Mouse (Mus musculus): Measurements from ENCODE around the gene Fbxl17. TPM values are rescaled to one million over a fixed set of nuclear protein-coding genes. Genes with fewer than 3 reads are reported as not detected.

The Fbxl17 gene
- polyA plus RNA-seq, 1 experiment from 2014 or later: 29.0 TPM

DNA sequence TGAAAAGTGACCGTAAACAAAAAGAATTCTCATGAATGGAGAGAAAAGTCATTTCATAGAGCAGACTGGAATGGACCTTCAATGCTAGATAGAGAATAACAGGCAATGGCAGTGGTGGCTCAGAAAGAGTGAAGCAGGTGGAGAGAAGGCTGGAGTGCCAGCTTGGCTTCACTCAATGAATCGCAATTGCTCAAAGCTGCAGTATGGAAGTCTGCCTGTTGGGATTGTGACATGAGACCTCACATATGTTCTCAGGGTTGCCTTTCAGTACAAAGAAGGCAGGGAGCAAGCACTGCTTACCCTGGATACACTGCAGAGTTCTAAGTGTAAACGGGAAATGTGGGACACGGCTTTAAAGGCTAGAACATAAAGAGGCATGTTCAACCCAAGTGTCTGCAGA lies 211.0 kb downstream of the Fbxl17 start:
- no peaks in the 10 kb centered on the region for H3K27me3 ChIP-seq
- no peak overlapping the region for H3K27ac ChIP-seq
- no peak overlapping the region for H3K4me2 ChIP-seq (replicated peaks)
- ATAC-seq: no peak
- H3K4me3 ChIP-seq (replicated peaks): no peak overlapping the region
- peaks cover 21% of the 10 kb centered on the region for H3K4me1 ChIP-seq (replicated peaks)
- no peaks in the 10 kb centered on the region for H3K36me3 ChIP-seq
- WGBS: 92% methylated on average over 4 of the region's 4 CpGs
- H3K9ac ChIP-seq (replicated peaks): no peak overlapping the region
- H3K9me3 ChIP-seq: no peaks in the 10 kb centered on the region

DNA sequence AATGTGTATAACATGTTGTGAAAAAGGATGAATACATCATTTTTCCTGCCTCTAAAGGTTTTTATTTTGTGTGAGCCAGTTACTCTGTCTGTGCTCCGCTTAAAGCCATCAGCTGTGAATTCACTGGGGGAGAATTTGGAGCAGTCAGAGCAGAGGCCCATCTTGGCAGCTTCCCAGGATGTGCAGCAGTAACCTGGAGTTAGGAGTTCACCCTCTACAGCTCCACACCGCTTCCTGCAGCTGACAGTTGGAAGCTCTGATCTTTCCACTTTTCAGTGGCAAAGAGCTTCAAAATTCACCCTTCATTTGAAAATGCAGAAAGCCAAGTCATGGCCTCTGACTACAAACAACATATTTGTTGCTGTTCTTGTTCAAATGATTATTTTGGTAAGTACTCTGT lies 212.4 kb downstream of the Fbxl17 start:
- Histone ChIP-seq H3K4me2 (replicated peaks) (no peak overlapping the region), H3K27ac (no peak overlapping the region), H3K4me3 (replicated peaks) (no peak overlapping the region), H3K9ac (replicated peaks) (no peak overlapping the region), H3K27me3 (no peaks in the 10 kb centered on the region), H3K4me1 (replicated peaks) (peaks cover 20% of the 10 kb centered on the region), H3K36me3 (no peaks in the 10 kb centered on the region), H3K9me3 (no peaks in the 10 kb centered on the region)
- 60% methylated on average over 2 of the region's 2 CpGs for WGBS
- no peak for ATAC-seq

DNA sequence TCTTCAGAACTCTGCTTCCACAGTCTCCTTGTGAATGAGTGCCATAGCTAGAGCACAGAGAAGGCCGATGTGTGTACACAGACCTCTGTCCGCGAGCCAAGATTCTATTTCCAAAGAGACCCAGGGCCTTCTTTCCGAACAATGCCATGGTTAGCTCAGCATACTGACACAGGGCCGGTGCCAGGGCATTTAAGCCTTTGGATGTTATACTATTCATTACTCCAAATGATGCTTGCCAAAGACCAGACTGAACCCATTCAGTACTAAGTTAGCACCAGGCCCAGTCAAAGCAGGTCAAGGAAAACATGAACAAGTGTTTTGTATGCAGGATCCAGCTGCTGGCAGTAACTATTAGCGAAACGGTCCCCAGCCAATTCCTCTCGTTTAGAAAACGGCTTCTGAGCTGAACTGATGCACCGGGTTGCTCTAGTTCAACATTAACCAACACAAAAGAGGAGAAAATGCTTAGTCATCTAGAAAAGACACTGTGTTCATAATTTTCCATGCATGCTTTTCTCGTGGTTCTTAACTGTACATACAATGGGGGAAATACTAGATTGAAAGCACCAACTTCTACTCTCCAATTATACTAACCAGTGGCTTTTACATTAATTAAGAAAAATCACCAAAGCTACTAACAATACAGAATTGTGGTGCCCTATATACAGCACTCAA lies 214.4 kb downstream of the Fbxl17 start:
- ATAC-seq: peak; percentile 92
- Histone ChIP-seq H3K4me2 (replicated peaks) (no peak overlapping the region), H3K9ac (replicated peaks) (no peak overlapping the region), H3K36me3 (no peaks in the 10 kb centered on the region), H3K4me3 (replicated peaks) (no peak overlapping the region), H3K9me3 (no peaks in the 10 kb centered on the region), H3K27me3 (no peaks in the 10 kb centered on the region), H3K4me1 (replicated peaks) (peaks cover 20% of the 10 kb centered on the region), H3K27ac (peak overlapping the region; percentile 4; the same call in 1 of the 2 replicates)
- 47% methylated on average over 11 of the region's 11 CpGs for WGBS

DNA sequence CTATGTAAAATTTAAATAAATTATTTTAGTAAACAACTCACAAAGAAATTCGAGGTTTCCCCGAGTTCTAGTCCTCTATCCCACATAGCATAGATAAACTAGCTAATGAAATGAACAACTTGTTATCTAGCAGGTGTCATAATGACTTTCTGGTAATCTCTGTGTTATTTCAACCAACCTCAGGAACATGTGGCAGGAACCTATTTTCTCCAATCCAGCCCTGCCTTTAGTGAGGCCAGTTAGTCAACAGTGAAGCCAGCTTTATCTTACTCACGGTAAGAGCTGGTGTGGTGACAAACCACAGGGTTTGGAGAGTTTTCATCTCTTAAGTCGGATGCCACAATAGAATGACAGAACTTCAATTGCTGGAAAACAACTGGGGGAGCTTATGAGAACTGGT lies 215.7 kb downstream of the Fbxl17 start:
- H3K27ac ChIP-seq: no peak overlapping the region
- no peaks in the 10 kb centered on the region for H3K36me3 ChIP-seq
- H3K4me1 ChIP-seq (replicated peaks): peaks cover 20% of the 10 kb centered on the region
- no peak for ATAC-seq
- H3K27me3 ChIP-seq: no peaks in the 10 kb centered on the region
- 86% methylated on average over 4 of the region's 4 CpGs for WGBS
- no peak overlapping the region for H3K4me3 ChIP-seq (replicated peaks)
- no peak overlapping the region for H3K9ac ChIP-seq (replicated peaks)
- H3K9me3 ChIP-seq: no peaks in the 10 kb centered on the region
- no peak overlapping the region for H3K4me2 ChIP-seq (replicated peaks)

DNA sequence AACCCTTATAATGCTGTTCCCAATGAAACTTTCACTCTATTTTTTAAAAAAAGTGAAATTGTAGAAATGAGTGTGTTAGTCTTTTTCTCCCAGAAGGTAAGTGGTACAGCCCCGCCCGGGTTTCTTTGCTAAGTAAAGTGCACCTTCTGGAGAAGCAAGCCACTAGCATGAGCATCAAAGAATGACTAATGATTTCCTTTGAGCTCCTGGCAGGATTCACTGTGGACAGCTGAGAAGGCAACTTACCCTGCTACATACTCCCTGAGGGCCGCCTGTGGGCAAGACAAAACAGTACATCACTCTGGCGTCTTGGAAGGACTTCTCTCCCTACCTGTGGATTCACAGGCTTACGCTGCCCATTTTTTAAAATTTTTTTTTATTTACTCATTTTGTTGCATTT lies 217.8 kb downstream of the Fbxl17 start:
- Histone ChIP-seq H3K9ac (replicated peaks) (no peak overlapping the region), H3K9me3 (no peaks in the 10 kb centered on the region), H3K27ac (no peak overlapping the region), H3K27me3 (no peaks in the 10 kb centered on the region), H3K4me2 (replicated peaks) (no peak overlapping the region), H3K36me3 (no peaks in the 10 kb centered on the region), H3K4me3 (replicated peaks) (no peak overlapping the region), H3K4me1 (replicated peaks) (peaks cover 16% of the 10 kb centered on the region)
- ATAC-seq: no peak
- 85% methylated on average over 5 of the region's 5 CpGs for WGBS

DNA sequence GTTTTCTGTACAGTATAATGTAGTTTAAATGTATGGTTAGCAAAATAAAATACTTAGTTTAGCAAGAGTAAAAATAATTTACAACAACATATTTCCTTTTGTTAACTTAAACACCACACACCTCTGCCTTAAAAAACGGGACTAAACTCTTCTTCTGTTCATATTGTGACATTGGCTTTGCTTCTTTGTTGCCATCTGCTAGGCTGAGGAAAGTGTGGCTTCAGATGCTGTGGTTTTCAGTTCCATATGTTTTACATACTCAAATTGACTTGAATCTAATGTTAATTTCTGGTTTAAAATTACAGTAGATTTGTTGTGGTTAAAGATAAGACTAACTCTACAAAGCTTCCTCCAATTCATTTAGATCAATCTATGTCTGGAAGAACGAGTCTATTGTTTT lies 218.8 kb downstream of the Fbxl17 start:
- Histone ChIP-seq H3K27ac (no peak overlapping the region), H3K4me3 (replicated peaks) (no peak overlapping the region), H3K36me3 (no peaks in the 10 kb centered on the region), H3K9me3 (no peaks in the 10 kb centered on the region), H3K27me3 (no peaks in the 10 kb centered on the region), H3K4me2 (replicated peaks) (no peak overlapping the region), H3K9ac (replicated peaks) (no peak overlapping the region), H3K4me1 (replicated peaks) (peaks cover 13% of the 10 kb centered on the region)
- ATAC-seq: no peak
- WGBS: 84% methylated on average over 2 of the region's 2 CpGs

DNA sequence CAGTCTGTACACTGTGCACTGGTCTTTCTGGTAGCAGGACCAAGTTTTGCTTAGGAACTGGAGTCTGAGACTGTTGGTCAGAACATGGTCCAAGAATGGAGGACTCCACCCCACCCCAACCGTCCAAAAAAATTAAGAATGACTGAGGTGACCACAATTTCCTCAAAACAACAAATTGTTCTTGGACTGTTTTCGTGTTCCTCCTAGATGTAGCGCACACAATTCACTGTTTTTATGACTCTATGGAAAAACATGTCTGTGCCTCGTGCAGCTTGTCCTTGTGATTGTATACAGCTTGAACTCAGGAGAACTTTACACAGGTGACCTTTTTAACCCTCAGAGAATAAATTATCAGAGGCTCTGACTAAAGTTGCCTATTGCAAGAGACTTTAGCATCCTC lies 220.7 kb downstream of the Fbxl17 start:
- no peak for ATAC-seq
- Histone ChIP-seq H3K36me3 (no peaks in the 10 kb centered on the region), H3K27me3 (no peaks in the 10 kb centered on the region), H3K9me3 (no peaks in the 10 kb centered on the region), H3K4me3 (replicated peaks) (no peak overlapping the region), H3K27ac (no peak overlapping the region), H3K9ac (replicated peaks) (no peak overlapping the region), H3K4me1 (replicated peaks) (no peaks in the 10 kb centered on the region; the same call in 1 of the 2 replicates), H3K4me2 (replicated peaks) (no peak overlapping the region)
- 78% methylated on average over 4 of the region's 4 CpGs for WGBS

DNA sequence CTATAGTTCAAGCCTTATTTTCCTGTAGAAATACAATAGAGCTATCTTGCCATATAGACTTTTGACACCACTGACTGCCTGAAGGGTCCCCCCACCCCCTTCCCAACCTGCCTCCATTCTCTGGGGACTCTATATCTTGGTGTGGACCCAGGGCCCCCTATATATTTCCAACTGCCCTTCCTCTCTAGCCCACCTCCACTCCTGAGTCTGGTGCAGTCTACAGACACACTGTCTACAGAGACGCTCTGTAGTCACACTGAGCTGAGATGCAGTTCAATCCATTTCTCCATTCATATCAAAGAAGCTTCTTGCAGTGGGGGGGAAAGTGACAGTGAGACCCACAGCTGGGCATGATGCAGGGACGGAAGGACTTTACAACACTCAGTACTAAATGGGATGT lies 226.5 kb downstream of the Fbxl17 start:
- H3K4me3 ChIP-seq (replicated peaks): no peak overlapping the region
- no peak overlapping the region for H3K4me2 ChIP-seq (replicated peaks)
- no peak overlapping the region for H3K9ac ChIP-seq (replicated peaks)
- H3K36me3 ChIP-seq: no peaks in the 10 kb centered on the region
- 89% methylated on average over 2 of the region's 2 CpGs for WGBS
- no peak for ATAC-seq
- H3K27me3 ChIP-seq: no peaks in the 10 kb centered on the region
- H3K27ac ChIP-seq: no peak overlapping the region
- H3K9me3 ChIP-seq: no peaks in the 10 kb centered on the region
- peaks cover 6% of the 10 kb centered on the region; the same call in 1 of the 2 replicates for H3K4me1 ChIP-seq (replicated peaks)

DNA sequence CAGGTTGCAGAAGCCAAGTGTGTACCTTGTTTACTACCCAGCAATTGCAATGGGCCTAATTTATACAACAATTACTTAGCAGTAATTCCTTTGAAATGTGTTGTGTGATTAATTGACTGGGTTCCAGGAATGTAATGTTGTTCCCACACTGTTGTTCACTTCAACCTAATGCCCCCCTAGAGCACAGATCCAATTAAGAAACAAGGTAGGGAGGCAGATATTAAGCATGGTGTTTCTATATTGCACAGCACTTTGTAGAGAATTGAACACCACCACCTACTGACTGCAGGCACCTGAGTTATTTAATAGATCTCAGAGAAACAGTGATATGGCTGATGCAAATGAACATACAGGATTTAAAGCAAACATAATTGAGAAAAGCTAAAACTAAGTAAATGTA lies 226.9 kb downstream of the Fbxl17 start:
- Histone ChIP-seq H3K36me3 (no peaks in the 10 kb centered on the region), H3K27me3 (no peaks in the 10 kb centered on the region), H3K4me2 (replicated peaks) (no peak overlapping the region), H3K9me3 (no peaks in the 10 kb centered on the region), H3K4me1 (replicated peaks) (peaks cover 6% of the 10 kb centered on the region; the same call in 1 of the 2 replicates), H3K27ac (no peak overlapping the region), H3K4me3 (replicated peaks) (no peak overlapping the region), H3K9ac (replicated peaks) (no peak overlapping the region)
- ATAC-seq: no peak

DNA sequence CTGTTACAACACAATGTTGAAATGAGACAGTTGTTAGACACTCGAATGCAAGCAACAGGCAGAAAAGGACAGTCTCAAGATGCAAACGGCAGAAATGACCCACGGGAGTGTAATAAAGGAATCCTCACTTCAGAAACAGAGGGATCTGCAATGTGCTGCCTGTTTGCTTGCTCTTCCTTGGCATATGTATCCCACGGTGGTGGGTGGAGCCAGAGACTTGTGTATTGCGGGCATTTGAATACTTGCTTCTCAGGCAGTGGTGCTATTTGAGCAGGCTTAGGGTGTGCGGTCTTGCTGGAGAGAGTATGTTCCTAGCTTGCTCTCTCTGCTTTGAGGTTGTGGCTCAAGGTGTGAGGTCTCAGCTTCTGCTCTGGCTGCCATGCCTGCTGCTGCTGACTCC lies 228.8 kb downstream of the Fbxl17 start:
- H3K27ac ChIP-seq: no peak overlapping the region
- H3K9ac ChIP-seq (replicated peaks): no peak overlapping the region
- no peaks in the 10 kb centered on the region for H3K27me3 ChIP-seq
- no peak overlapping the region for H3K4me2 ChIP-seq (replicated peaks)
- peaks cover 6% of the 10 kb centered on the region; the same call in 1 of the 2 replicates for H3K4me1 ChIP-seq (replicated peaks)
- H3K36me3 ChIP-seq: no peaks in the 10 kb centered on the region
- WGBS: 74% methylated on average over 6 of the region's 6 CpGs
- no peak for ATAC-seq
- H3K9me3 ChIP-seq: no peaks in the 10 kb centered on the region
- no peak overlapping the region for H3K4me3 ChIP-seq (replicated peaks)

DNA sequence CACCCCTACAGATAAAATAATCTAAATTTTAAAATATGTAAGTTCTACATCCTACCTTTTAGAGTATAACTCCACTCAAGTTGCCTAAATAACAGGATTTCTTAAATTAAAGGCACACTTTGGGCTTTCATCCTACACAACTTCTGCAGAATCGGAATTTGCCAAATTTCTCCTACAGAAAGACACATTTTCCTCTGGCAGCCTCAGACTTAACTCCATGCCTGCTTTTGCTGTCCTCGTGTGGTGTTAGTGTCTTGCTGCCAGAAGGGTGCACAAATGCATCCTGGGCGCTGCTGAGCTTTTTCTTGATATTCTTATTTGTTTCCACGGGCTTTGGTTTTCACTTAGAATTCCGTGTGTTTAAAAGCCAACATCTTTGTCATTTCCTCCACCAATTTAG lies 229.3 kb downstream of the Fbxl17 start:
- 86% methylated on average over 5 of the region's 5 CpGs for WGBS
- Histone ChIP-seq H3K4me1 (replicated peaks) (peaks cover 6% of the 10 kb centered on the region; the same call in 1 of the 2 replicates), H3K4me2 (replicated peaks) (no peak overlapping the region), H3K36me3 (no peaks in the 10 kb centered on the region), H3K27ac (no peak overlapping the region), H3K9me3 (no peaks in the 10 kb centered on the region), H3K9ac (replicated peaks) (no peak overlapping the region), H3K4me3 (replicated peaks) (no peak overlapping the region), H3K27me3 (no peaks in the 10 kb centered on the region)
- ATAC-seq: no peak

DNA sequence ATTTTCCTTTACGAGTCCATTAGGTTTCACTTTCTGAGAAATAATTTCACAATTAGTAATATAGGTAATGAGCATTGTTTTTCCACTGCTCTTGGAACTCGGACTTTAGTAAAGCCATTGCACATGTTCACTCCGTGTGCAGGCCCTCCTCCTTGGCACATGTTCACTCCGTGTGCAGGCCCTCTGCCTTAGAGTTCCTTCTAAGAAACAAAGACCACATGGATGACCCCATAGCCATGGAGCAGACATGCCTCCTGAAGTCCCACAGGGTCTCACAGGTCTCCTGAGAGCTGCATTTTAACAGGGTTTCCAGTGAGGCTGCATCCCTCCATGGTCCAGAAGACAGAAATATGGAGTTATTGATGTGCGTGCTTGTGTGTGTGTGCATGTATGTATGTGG lies 237.1 kb downstream of the Fbxl17 start:
- Histone ChIP-seq H3K4me1 (replicated peaks) (peaks cover 3% of the 10 kb centered on the region; the same call in 1 of the 2 replicates), H3K36me3 (no peaks in the 10 kb centered on the region), H3K4me2 (replicated peaks) (no peak overlapping the region), H3K9ac (replicated peaks) (no peak overlapping the region), H3K27me3 (no peaks in the 10 kb centered on the region), H3K27ac (no peak overlapping the region), H3K4me3 (replicated peaks) (no peak overlapping the region), H3K9me3 (no peaks in the 10 kb centered on the region)
- WGBS: 92% methylated on average over 5 of the region's 5 CpGs
- no peak for ATAC-seq

DNA sequence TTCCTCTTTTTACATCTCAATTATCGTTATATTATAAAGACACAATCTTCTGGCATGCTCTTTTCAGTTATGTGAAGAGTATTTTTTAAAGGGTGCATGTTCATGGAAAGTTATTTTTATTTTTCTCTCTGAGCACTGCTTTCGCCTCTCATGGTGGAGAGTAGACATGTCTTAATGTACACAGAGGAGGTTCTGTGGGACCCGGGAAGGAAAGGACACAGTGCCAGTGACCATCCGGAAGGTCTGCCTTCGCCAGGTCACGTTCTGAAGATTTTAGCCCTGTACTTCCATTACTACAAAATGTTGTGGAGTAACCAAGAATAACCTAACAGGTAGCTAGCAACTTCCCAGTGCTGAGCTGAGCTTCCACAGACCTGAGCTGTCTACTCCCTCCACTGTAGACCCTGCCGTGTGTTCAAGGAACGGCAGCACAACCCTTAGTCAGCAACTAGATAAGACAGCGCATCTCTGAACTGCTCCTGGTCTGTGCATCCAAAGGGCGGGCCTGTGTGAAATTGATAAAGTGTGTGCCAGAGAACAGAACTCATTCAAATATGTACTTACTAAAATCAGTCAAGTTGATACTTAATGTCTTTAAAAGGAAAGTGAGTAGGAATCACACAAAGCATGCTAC lies 238.2 kb downstream of the Fbxl17 start:
- no peak overlapping the region for H3K4me2 ChIP-seq (replicated peaks)
- peaks cover 3% of the 10 kb centered on the region; the same call in 1 of the 2 replicates for H3K4me1 ChIP-seq (replicated peaks)
- no peak overlapping the region for H3K4me3 ChIP-seq (replicated peaks)
- no peak overlapping the region for H3K9ac ChIP-seq (replicated peaks)
- no peaks in the 10 kb centered on the region for H3K9me3 ChIP-seq
- 92% methylated on average over 10 of the region's 10 CpGs for WGBS
- no peak for ATAC-seq
- H3K27me3 ChIP-seq: no peaks in the 10 kb centered on the region
- no peaks in the 10 kb centered on the region for H3K36me3 ChIP-seq
- no peak overlapping the region for H3K27ac ChIP-seq

Measured in midbrain, embryonic 13.5 days (tissue).